Mouse (Mus musculus): ENCODE results near the gene Thra.

DNA sequence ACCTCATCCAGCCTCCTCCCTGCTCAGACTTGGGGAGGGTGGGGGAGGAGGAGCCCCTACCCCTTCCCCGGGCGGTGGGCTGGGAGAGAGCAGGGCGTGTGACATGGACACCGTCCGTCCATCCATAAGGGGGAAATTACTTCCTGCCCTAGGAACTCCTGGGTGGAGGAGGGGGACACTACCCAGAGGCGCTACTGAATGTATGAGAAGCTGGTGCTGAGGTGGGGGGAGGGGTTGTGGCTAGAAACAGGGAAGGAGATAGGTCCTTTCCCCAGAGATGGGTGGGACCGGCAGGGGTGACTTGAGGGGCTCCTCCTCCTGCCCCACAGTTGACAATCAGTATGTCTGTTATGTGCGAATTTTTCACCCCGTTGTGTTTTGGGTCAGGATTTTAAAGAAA is 26.8 kb downstream of the Thra start:
- no peak for TF ChIP-seq CTCF (IDR thresholded peaks at IDR 0.05; ENCODE audit: insufficient read depth, low read depth, low read length)
- peak; percentile 20; the same call in 1 of the 2 replicates for TF ChIP-seq POLR2A (IDR thresholded peaks at IDR 0.05; ENCODE audit: insufficient read depth, low read depth, low read length)

Measured in olfactory bulb, adult 2 months (tissue).